Mouse (Mus musculus) intestine, embryonic 16.5 days (tissue): Measurements from ENCODE around the gene Scn3a. TPM values are rescaled to one million over a fixed set of nuclear protein-coding genes. Genes with fewer than 3 reads are reported as not detected.
"Not testable (repeated sequence)": the region's sequence is repeated elsewhere in the genome, so short reads cannot be mapped to it uniquely, and the experiment has no call there.

Source experiments
- ATAC-seq: fragments of 200-750 bp; cut with Nextera tagmentation; 2 replicates; pipeline ENCODE4 v1.8.0; 2017; ENCODE audit warnings: moderate TSS enrichment, moderate library complexity
- H3K27ac ChIP-seq: fragments of 300-500 bp; sonication (generic); 2 replicates; pipeline ENCODE4 v1.5.1; 2014; ENCODE audit warnings: mild to moderate bottlenecking, low read length
- H3K27me3 ChIP-seq: fragments of 300-500 bp; sonication (generic); replicated peaks from 2 replicates; pipeline ENCODE4 v1.6.1; 2014; ENCODE audit warnings: low read length, control low read depth, mixed read lengths; ENCODE audit not compliant: control insufficient read depth, insufficient read depth
- H3K36me3 ChIP-seq: fragments of 300-500 bp; sonication (generic); 2 replicates; pipeline ENCODE4 v1.6.1; 2014; ENCODE audit warnings: low read length, control low read depth; ENCODE audit not compliant: control insufficient read depth, insufficient read depth
- H3K4me1 ChIP-seq: fragments of 300-500 bp; sonication (generic); 2 replicates; pipeline ENCODE4 v1.6.1; 2014; ENCODE audit warnings: low read length, control low read depth, mixed read lengths; ENCODE audit not compliant: control insufficient read depth, insufficient read depth
- H3K4me2 ChIP-seq: fragments of 300-500 bp; sonication (generic); 2 replicates; pipeline ENCODE4 v1.6.1; 2014; ENCODE audit warnings: low read depth, low read length, control low read depth
- H3K4me3 ChIP-seq: fragments of 300-500 bp; sonication (generic); 2 replicates; pipeline ENCODE4 v1.5.1; 2014; ENCODE audit warnings: mild to moderate bottlenecking, low read length
- H3K9ac ChIP-seq: fragments of 300-500 bp; sonication (generic); 2 replicates; pipeline ENCODE4 v1.6.1; 2014; ENCODE audit warnings: low read depth, low read length
- H3K9me3 ChIP-seq: fragments of 300-500 bp; sonication (generic); 2 replicates; pipeline ENCODE4 v1.6.1; 2016; ENCODE audit warnings: low read length, control low read depth; ENCODE audit not compliant: control insufficient read depth
- WGBS: fragments of 180-500 bp; shearing (Covaris S2); extraction: QIAGEN DNeasy Blood & Tissue Kit; methylation state at CpG from one replicate; pipeline ENCODE4 v1.1.7; 2014; 5-methylcytosine and 5-hydroxymethylcytosine counted together
- polyA plus RNA-seq: library from polyadenylated mRNA; unstranded; fragments of >200 nt; fragmentation: Nextera tagmentation; extraction: Ambion mirVana; gene quantifications from 2 replicates; pipeline ENCODE4 v1.2.1, GENCODE M21; 2015

The Scn3a gene
- polyA plus RNA-seq, 1 experiment from 2014 or later = 2.1 TPM

DNA sequence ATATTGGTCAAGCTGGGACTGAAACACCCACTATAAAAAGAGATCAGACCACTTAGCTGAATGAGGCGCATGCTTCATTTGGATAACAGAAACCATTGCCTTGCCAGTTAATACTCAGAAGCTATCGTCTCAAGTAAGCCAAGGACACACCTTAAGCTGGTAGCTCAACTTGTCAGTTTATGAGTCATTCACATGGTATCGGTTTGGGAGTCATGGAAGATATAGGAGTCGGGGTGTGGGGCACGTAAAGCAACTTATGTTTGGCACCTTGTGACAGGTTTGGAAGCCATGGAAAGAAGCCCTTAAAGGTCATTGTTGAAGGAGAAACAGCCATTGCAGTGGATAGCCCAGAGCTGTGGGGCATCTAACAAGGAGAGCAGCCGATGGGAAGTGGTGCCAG lies 113.7 kb downstream of the Scn3a start:
- Histone ChIP-seq H3K27me3 (no peaks in the 10 kb centered on the region), H3K4me1 (no peaks in the 10 kb centered on the region), H3K4me3 (no peak overlapping the region), H3K9ac (no peak overlapping the region), H3K9me3 (no peaks in the 10 kb centered on the region), H3K36me3 (no peaks in the 10 kb centered on the region), H3K4me2 (no peak overlapping the region), H3K27ac (no peak overlapping the region)
- WGBS = 85% methylated on average over 6 of the region's 6 CpGs
- no peak for ATAC-seq

DNA sequence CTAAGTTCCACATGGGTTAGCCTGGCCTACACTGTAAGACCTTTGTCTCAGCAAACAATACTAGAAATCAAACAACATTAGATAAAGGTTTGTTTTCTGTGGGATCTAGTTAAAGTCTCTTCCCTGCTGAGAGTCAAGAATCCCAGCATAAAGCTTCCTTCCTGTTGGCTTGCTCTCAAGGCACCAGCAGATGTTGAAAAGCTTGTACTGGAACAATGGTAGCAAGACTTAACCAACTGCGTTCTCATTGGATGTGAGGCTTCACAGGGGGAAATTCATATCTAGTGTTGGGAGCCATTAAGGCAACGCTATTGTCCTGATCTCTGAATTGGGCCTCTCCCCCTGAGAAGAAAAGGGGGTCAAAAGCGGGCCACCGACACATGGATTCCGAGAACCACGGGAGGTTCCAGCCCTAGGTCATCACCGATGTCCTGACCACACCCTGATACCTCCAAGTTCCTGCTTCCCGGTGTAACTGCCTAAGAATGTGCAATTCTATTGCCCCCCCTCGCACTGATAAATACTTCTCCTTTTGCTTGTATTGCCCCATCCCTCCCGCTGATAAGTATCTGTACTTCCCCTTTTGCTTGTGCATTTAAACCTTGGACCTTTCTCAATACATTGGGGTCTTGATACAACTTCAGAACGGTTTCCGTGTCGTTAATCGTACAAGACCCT lies 115.9 kb downstream of the Scn3a start:
- H3K4me3 ChIP-seq, H3K4me1 ChIP-seq, H3K27ac ChIP-seq, H3K4me2 ChIP-seq, ATAC-seq, H3K9ac ChIP-seq, H3K27me3 ChIP-seq, H3K9me3 ChIP-seq, H3K36me3 ChIP-seq: not testable (repeated sequence)
- 93% methylated on average over 12 of the region's 14 CpGs for WGBS

GRCm38 (mm10) chr2:65450449-65451360 lies 116.7 kb downstream of the Scn3a start:
- Histone ChIP-seq H3K36me3 (no peaks in the 10 kb centered on the region), H3K9me3 (no peaks in the 10 kb centered on the region), H3K4me2 (no peak overlapping the region), H3K4me3 (no peak overlapping the region), H3K27ac (no peak overlapping the region), H3K9ac (no peak overlapping the region), H3K27me3 (no peaks in the 10 kb centered on the region), H3K4me1 (no peaks in the 10 kb centered on the region)
- 53% methylated on average over 2 of the region's 2 CpGs for WGBS
- ATAC-seq = no peak

- Histone ChIP-seq H3K27ac (no peak overlapping the region), H3K4me1 (no peaks in the 10 kb centered on the region), H3K9me3 (no peaks in the 10 kb centered on the region), H3K9ac (no peak overlapping the region), H3K4me2 (no peak overlapping the region), H3K36me3 (no peaks in the 10 kb centered on the region), H3K4me3 (no peak overlapping the region), H3K27me3 (no peaks in the 10 kb centered on the region)
- ATAC-seq = no peak
- WGBS = 92% methylated on average over 5 of the region's 5 CpGs
Observed at GRCm38 (mm10) chr2:65449126-65449828, 118.2 kb downstream of the Scn3a start.

GRCm38 (mm10) chr2:65443082-65443481 lies 124.3 kb downstream of the Scn3a start:
- Histone ChIP-seq H3K4me3 (no peak overlapping the region), H3K4me2 (no peak overlapping the region), H3K27me3 (no peaks in the 10 kb centered on the region), H3K9me3 (no peaks in the 10 kb centered on the region), H3K27ac (no peak overlapping the region), H3K36me3 (no peaks in the 10 kb centered on the region), H3K9ac (no peak overlapping the region), H3K4me1 (no peaks in the 10 kb centered on the region)
- no peak for ATAC-seq
- WGBS = 84% methylated on average over 4 of the region's 4 CpGs

- no peaks in the 10 kb centered on the region for H3K36me3 ChIP-seq
- no peak overlapping the region for H3K4me2 ChIP-seq
- H3K9me3 ChIP-seq = no peaks in the 10 kb centered on the region
- H3K4me3 ChIP-seq = no peak overlapping the region
- WGBS = 22% methylated on average over 5 of the region's 5 CpGs
- H3K9ac ChIP-seq = no peak overlapping the region
- H3K27ac ChIP-seq = no peak overlapping the region
- no peak for ATAC-seq
- H3K4me1 ChIP-seq = no peaks in the 10 kb centered on the region
- no peaks in the 10 kb centered on the region for H3K27me3 ChIP-seq
Observed at GRCm38 (mm10) chr2:65441566-65441965, 125.9 kb downstream of the Scn3a start.

GRCm38 (mm10) chr2:65441110-65441509 lies 126.3 kb downstream of the Scn3a start:
- Histone ChIP-seq H3K36me3 (no peaks in the 10 kb centered on the region), H3K9me3 (no peaks in the 10 kb centered on the region), H3K27ac (no peak overlapping the region), H3K4me3 (no peak overlapping the region), H3K27me3 (no peaks in the 10 kb centered on the region), H3K4me1 (no peaks in the 10 kb centered on the region), H3K9ac (no peak overlapping the region), H3K4me2 (no peak overlapping the region)
- WGBS = 80% methylated on average over 6 of the region's 6 CpGs
- no peak for ATAC-seq

DNA sequence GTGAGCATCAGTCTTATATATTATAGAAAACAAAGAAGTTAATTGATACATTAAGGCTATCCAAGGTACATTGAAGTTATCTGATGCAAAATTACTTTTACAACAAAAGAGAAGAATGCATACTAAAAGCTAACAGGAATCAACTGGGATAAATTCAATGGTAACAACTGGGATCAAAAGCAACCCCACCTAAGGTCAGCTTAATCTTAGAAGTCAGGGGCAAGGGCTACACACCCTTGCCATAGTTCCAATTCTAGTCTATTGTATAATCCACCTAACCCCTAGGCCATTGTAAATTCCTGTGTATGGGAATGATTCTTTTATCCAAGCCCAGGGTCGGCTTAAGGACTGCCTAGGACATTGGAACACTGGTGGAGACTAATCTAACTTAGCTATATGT lies 130.5 kb downstream of the Scn3a start:
- H3K27me3 ChIP-seq = no peaks in the 10 kb centered on the region
- no peaks in the 10 kb centered on the region for H3K9me3 ChIP-seq
- 74% methylated on average over 1 of the region's 1 CpGs for WGBS
- no peak overlapping the region for H3K9ac ChIP-seq
- no peak overlapping the region for H3K4me3 ChIP-seq
- H3K4me1 ChIP-seq = no peaks in the 10 kb centered on the region
- no peaks in the 10 kb centered on the region for H3K36me3 ChIP-seq
- no peak overlapping the region for H3K27ac ChIP-seq
- ATAC-seq = no peak
- H3K4me2 ChIP-seq = no peak overlapping the region

GRCm38 (mm10) chr2:65423501-65423900 lies 143.9 kb downstream of the Scn3a start:
- Histone ChIP-seq H3K9me3 (no peaks in the 10 kb centered on the region), H3K27ac (no peak overlapping the region), H3K4me1 (no peaks in the 10 kb centered on the region), H3K4me3 (no peak overlapping the region), H3K4me2 (no peak overlapping the region), H3K9ac (no peak overlapping the region), H3K36me3 (no peaks in the 10 kb centered on the region), H3K27me3 (no peaks in the 10 kb centered on the region)
- no peak for ATAC-seq
- WGBS = 64% methylated on average over 5 of the region's 5 CpGs
